Mouse (Mus musculus) forebrain, embryonic 11.5 days (tissue): Measurements from ENCODE around the gene Aifm2. TPM values are rescaled to one million over a fixed set of nuclear protein-coding genes. Genes with fewer than 3 reads are reported as not detected.

Experiments used
- ATAC-seq: fragments of 200-750 bp; cut with Nextera tagmentation; replicated peaks from 2 replicates; pipeline ENCODE4 v1.8.0; 2017; ENCODE audit warnings: moderate TSS enrichment; ENCODE audit not compliant: low FRiP score
- DNase-seq: peaks from one replicate; pipeline ENCODE4 v3.0.0-alpha.2; 2017; ENCODE audit warnings: low spot score
- H3K27ac ChIP-seq: fragments of 300-500 bp; sonication (generic); 2 replicates; pipeline ENCODE4 v1.5.1; 2014; ENCODE audit warnings: low read depth, low read length
- H3K27me3 ChIP-seq: fragments of 300-500 bp; sonication (generic); 2 replicates; pipeline ENCODE4 v1.6.1; 2014; ENCODE audit warnings: mild to moderate bottlenecking, low read length, mixed read lengths; ENCODE audit not compliant: control insufficient read depth, insufficient read depth
- H3K36me3 ChIP-seq: fragments of 300-500 bp; sonication (generic); 2 replicates; pipeline ENCODE4 v1.6.1; 2014; ENCODE audit warnings: mild to moderate bottlenecking, low read length, moderate library complexity, mixed read lengths; ENCODE audit not compliant: control insufficient read depth, insufficient read depth
- H3K4me1 ChIP-seq: fragments of 300-500 bp; sonication (generic); replicated peaks from 2 replicates; pipeline ENCODE4 v1.6.1; 2014; ENCODE audit warnings: low read length, mixed read lengths; ENCODE audit not compliant: control insufficient read depth, insufficient read depth
- H3K4me2 ChIP-seq: fragments of 300-500 bp; sonication (generic); 2 replicates; pipeline ENCODE4 v1.6.1; 2014; ENCODE audit warnings: low read depth, mild to moderate bottlenecking, low read length, moderate library complexity, mixed read lengths; ENCODE audit not compliant: severe bottlenecking
- H3K4me3 ChIP-seq: fragments of 300-500 bp; sonication (generic); 2 replicates; pipeline ENCODE4 v1.5.1; 2014; ENCODE audit warnings: low read depth, low read length
- H3K9ac ChIP-seq: fragments of 300-500 bp; sonication (generic); 2 replicates; pipeline ENCODE4 v1.6.1; 2014; ENCODE audit warnings: low read length
- H3K9me3 ChIP-seq: fragments of 300-500 bp; sonication (generic); 2 replicates; pipeline ENCODE4 v1.6.1; 2016; ENCODE audit warnings: low read length, mixed read lengths; ENCODE audit not compliant: control insufficient read depth
- WGBS: fragments of 180-500 bp; shearing (Covaris S2); extraction: QIAGEN DNeasy Blood & Tissue Kit; methylation state at CpG from one replicate; pipeline ENCODE4 v1.1.7; 2014; 5-methylcytosine and 5-hydroxymethylcytosine counted together
- polyA plus RNA-seq: library from polyadenylated mRNA; unstranded; fragments of >200 nt; fragmentation: Nextera tagmentation; extraction: Ambion mirVana; gene quantifications from 2 replicates; pipeline ENCODE4 v1.2.1, GENCODE M21; 2014

Gene Aifm2
- polyA plus RNA-seq, 1 experiment from 2014 or later = 5.9 TPM

- no peak overlapping the region for H3K4me2 ChIP-seq
- DNase-seq (no peak), ATAC-seq (no peak)
- H3K9ac ChIP-seq = no peak overlapping the region
- no peak overlapping the region for H3K27ac ChIP-seq
- 94% methylated on average over 8 of the region's 8 CpGs for WGBS
- no peaks in the 10 kb centered on the region for H3K4me1 ChIP-seq
- H3K27me3 ChIP-seq = no peaks in the 10 kb centered on the region
- H3K36me3 ChIP-seq = peaks cover 22% of the 10 kb centered on the region; the same call in 1 of the 2 replicates
- no peaks in the 10 kb centered on the region for H3K9me3 ChIP-seq
- no peak overlapping the region for H3K4me3 ChIP-seq
Observed at GRCm38 (mm10) chr10:61689405-61689804, 25.7 kb upstream of the Aifm2 start.

- 75% methylated on average over 4 of the region's 4 CpGs for WGBS
- H3K27ac ChIP-seq = no peak overlapping the region
- H3K27me3 ChIP-seq = no peaks in the 10 kb centered on the region
- DNase-seq (no peak), ATAC-seq (no peak)
- H3K4me3 ChIP-seq = no peak overlapping the region
- H3K9ac ChIP-seq = no peak overlapping the region
- H3K9me3 ChIP-seq = no peaks in the 10 kb centered on the region
- H3K4me2 ChIP-seq = no peak overlapping the region
- H3K36me3 ChIP-seq = peaks cover 15% of the 10 kb centered on the region; the same call in 1 of the 2 replicates
- peaks cover 9% of the 10 kb centered on the region for H3K4me1 ChIP-seq
Observed at GRCm38 (mm10) chr10:61693563-61693962, 21.5 kb upstream of the Aifm2 start.

- peaks cover 11% of the 10 kb centered on the region; the same call in 1 of the 2 replicates for H3K36me3 ChIP-seq
- DNase-seq = peak; percentile 97
- peak; percentile 99 for ATAC-seq
- peak within 1 kb of the TSS; percentile 88 for H3K4me3 ChIP-seq
- H3K9ac ChIP-seq = peak within 1 kb of the TSS; percentile 75
- peak within 1 kb of the TSS; percentile 100 for H3K4me2 ChIP-seq
- under 1% methylated on average over 42 of the region's 42 CpGs for WGBS
- no peaks in the 10 kb centered on the region for H3K27me3 ChIP-seq
- H3K4me1 ChIP-seq = peaks cover 9% of the 10 kb centered on the region
- H3K9me3 ChIP-seq = no peaks in the 10 kb centered on the region
- no peak within 1 kb of the TSS for H3K27ac ChIP-seq
Observed at GRCm38 (mm10) chr10:61694870-61695670, 20.0 kb upstream of the Aifm2 start, which contains the start of gene Tysnd1. Gene Tysnd1 (plus strand): TSS chr10:61695514.

GRCm38 (mm10) chr10:61695703-61696559, 19.1 kb upstream of the Aifm2 start:
- ATAC-seq (peak; percentile 3; the same call in 1 of the 2 replicates), DNase-seq (no peak)
- no peak overlapping the region for H3K27ac ChIP-seq
- H3K9ac ChIP-seq = peak overlapping the region; percentile 75
- H3K27me3 ChIP-seq = no peaks in the 10 kb centered on the region
- peak overlapping the region; percentile 88 for H3K4me3 ChIP-seq
- WGBS = under 1% methylated on average over 103 of the region's 111 CpGs
- H3K4me2 ChIP-seq = peak overlapping the region; percentile 100
- peaks cover 9% of the 10 kb centered on the region for H3K4me1 ChIP-seq
- H3K36me3 ChIP-seq = peaks cover 8% of the 10 kb centered on the region; the same call in 1 of the 2 replicates
- H3K9me3 ChIP-seq = no peaks in the 10 kb centered on the region

GRCm38 (mm10) chr10:61696560-61696823, 18.6 kb upstream of the Aifm2 start:
- no peaks in the 10 kb centered on the region for H3K9me3 ChIP-seq
- DNase-seq = no peak
- peaks cover 9% of the 10 kb centered on the region for H3K4me1 ChIP-seq
- peak overlapping the region; percentile 100 for H3K4me2 ChIP-seq
- H3K27ac ChIP-seq = no peak overlapping the region
- peaks cover 3% of the 10 kb centered on the region; the same call in 1 of the 2 replicates for H3K36me3 ChIP-seq
- ATAC-seq = no peak
- 9% methylated on average over 19 of the region's 19 CpGs for WGBS
- peak overlapping the region; percentile 88 for H3K4me3 ChIP-seq
- H3K9ac ChIP-seq = peak overlapping the region; percentile 75
- H3K27me3 ChIP-seq = no peaks in the 10 kb centered on the region

GRCm38 (mm10) chr10:61697028-61697427, 18.0 kb upstream of the Aifm2 start:
- Histone ChIP-seq H3K4me1 (peaks cover 9% of the 10 kb centered on the region), H3K27me3 (no peaks in the 10 kb centered on the region), H3K4me2 (peak overlapping the region; percentile 100; the same call in 1 of the 2 replicates), H3K36me3 (no peaks in the 10 kb centered on the region; the same call in 1 of the 2 replicates), H3K27ac (no peak overlapping the region), H3K9me3 (no peaks in the 10 kb centered on the region), H3K9ac (peak overlapping the region; percentile 75; the same call in 1 of the 2 replicates), H3K4me3 (peak overlapping the region; percentile 88; the same call in 1 of the 2 replicates)
- DNase-seq (no peak), ATAC-seq (no peak)
- WGBS = 92% methylated on average over 2 of the region's 2 CpGs

GRCm38 (mm10) chr10:61704663-61705062, 10.4 kb upstream of the Aifm2 start:
- no peaks in the 10 kb centered on the region for H3K9me3 ChIP-seq
- 87% methylated on average over 4 of the region's 4 CpGs for WGBS
- no peak for DNase-seq

GRCm38 (mm10) chr10:61706412-61707375, 8.4 kb upstream of the Aifm2 start:
- WGBS = 85% methylated on average over 6 of the region's 6 CpGs
- no peak for ATAC-seq

More at GRCm38 (mm10) chr10:61704663-61705062, 10.4 kb upstream of the Aifm2 start:
- Histone ChIP-seq H3K4me2 (no peak overlapping the region), H3K27ac (no peak overlapping the region), H3K36me3 (no peaks in the 10 kb centered on the region), H3K27me3 (no peaks in the 10 kb centered on the region), H3K9ac (no peak overlapping the region), H3K4me3 (no peak overlapping the region), H3K4me1 (no peaks in the 10 kb centered on the region)
- ATAC-seq = no peak

More at GRCm38 (mm10) chr10:61706412-61707375, 8.4 kb upstream of the Aifm2 start:
- no peak overlapping the region for H3K9ac ChIP-seq
- no peaks in the 10 kb centered on the region for H3K4me1 ChIP-seq
- no peaks in the 10 kb centered on the region for H3K9me3 ChIP-seq
- no peak for DNase-seq
- H3K4me2 ChIP-seq = no peak overlapping the region
- no peaks in the 10 kb centered on the region for H3K36me3 ChIP-seq
- H3K4me3 ChIP-seq = no peak overlapping the region
- no peak overlapping the region for H3K27ac ChIP-seq
- no peaks in the 10 kb centered on the region for H3K27me3 ChIP-seq
